Mouse (Mus musculus): ENCODE data around the gene Art2b. TPM values are rescaled to one million over a fixed set of nuclear protein-coding genes. Genes with fewer than 3 reads are reported as not detected.

The Art2b gene
- polyA plus RNA-seq, 1 experiment from 2014 or later, result not detected

GRCm38 (mm10) chr7:101535517-101535916 is 49.9 kb downstream of the Art2b start:
- no peaks in the 10 kb centered on the region for H3K9me3 ChIP-seq (ENCODE audit: control insufficient read depth, low read length)
- ATAC-seq (ENCODE audit: low FRiP score) (no peak), DNase-seq (ENCODE audit: low spot score, missing footprints) (no peak)
- H3K27ac ChIP-seq (ENCODE audit: low read depth, low read length), result no peak overlapping the region
- H3K4me2 ChIP-seq, result no peak overlapping the region
- no peak overlapping the region for H3K9ac ChIP-seq (ENCODE audit: low read length)
- H3K36me3 ChIP-seq (ENCODE audit: control insufficient read depth, insufficient read depth, low read length), result no peaks in the 10 kb centered on the region
- WGBS, result 76% methylated on average over 5 of the region's 5 CpGs
- no peaks in the 10 kb centered on the region for H3K27me3 ChIP-seq (ENCODE audit: control insufficient read depth, insufficient read depth, low read length)
- H3K4me1 ChIP-seq (ENCODE audit: control insufficient read depth, insufficient read depth, low read length), result no peaks in the 10 kb centered on the region
- no peak overlapping the region for H3K4me3 ChIP-seq (ENCODE audit: low read depth, low read length)

GRCm38 (mm10) chr7:101535102-101535501 is 50.3 kb downstream of the Art2b start:
- H3K4me2 ChIP-seq, result no peak overlapping the region
- no peaks in the 10 kb centered on the region for H3K27me3 ChIP-seq (ENCODE audit: control insufficient read depth, insufficient read depth, low read length)
- H3K4me3 ChIP-seq (ENCODE audit: low read depth, low read length), result no peak overlapping the region
- WGBS, result 83% methylated on average over 10 of the region's 10 CpGs
- ATAC-seq (ENCODE audit: low FRiP score), result no peak
- no peak overlapping the region for H3K9ac ChIP-seq (ENCODE audit: low read length)
- H3K27ac ChIP-seq (ENCODE audit: low read depth, low read length), result no peak overlapping the region
- H3K4me1 ChIP-seq (ENCODE audit: control insufficient read depth, insufficient read depth, low read length), result no peaks in the 10 kb centered on the region
- H3K36me3 ChIP-seq (ENCODE audit: control insufficient read depth, insufficient read depth, low read length), result no peaks in the 10 kb centered on the region
- DNase-seq (ENCODE audit: low spot score, missing footprints), result no peak
- H3K9me3 ChIP-seq (ENCODE audit: control insufficient read depth, low read length), result no peaks in the 10 kb centered on the region

- Histone ChIP-seq H3K4me3 (ENCODE audit: low read depth, low read length) (no peak overlapping the region), H3K4me2 (no peak overlapping the region), H3K36me3 (ENCODE audit: control insufficient read depth, insufficient read depth, low read length) (no peaks in the 10 kb centered on the region), H3K9me3 (ENCODE audit: control insufficient read depth, low read length) (no peaks in the 10 kb centered on the region), H3K4me1 (ENCODE audit: control insufficient read depth, insufficient read depth, low read length) (no peaks in the 10 kb centered on the region), H3K27ac (ENCODE audit: low read depth, low read length) (no peak overlapping the region), H3K27me3 (ENCODE audit: control insufficient read depth, insufficient read depth, low read length) (no peaks in the 10 kb centered on the region), H3K9ac (ENCODE audit: low read length) (no peak overlapping the region)
- WGBS, result 33% methylated on average over 5 of the region's 5 CpGs
- ATAC-seq (ENCODE audit: low FRiP score) (no peak), DNase-seq (ENCODE audit: low spot score, missing footprints) (no peak)
Measured at GRCm38 (mm10) chr7:101534428-101534827, 51.0 kb downstream of the Art2b start.

Other genes with a start within 250 kb of the Art2b start
- gene Arap1, start 237.5 kb downstream of the Art2b start, polyA plus RNA-seq (2014; fragmentation: Nextera tagmentation; extraction: Ambion mirVana), result 10.8 and 11.2 TPM in 2 replicates
- gene Gm45837, start 174.7 kb downstream of the Art2b start, polyA plus RNA-seq (2014; fragmentation: Nextera tagmentation; extraction: Ambion mirVana), result not detected in 2 replicates
- 11.1 and 13.0 TPM in 2 replicates for gene Pde2a, start 163.9 kb downstream of the Art2b start, polyA plus RNA-seq (2014; fragmentation: Nextera tagmentation; extraction: Ambion mirVana)
- gene Clpb, start 78.0 kb upstream of the Art2b start, polyA plus RNA-seq (2014; fragmentation: Nextera tagmentation; extraction: Ambion mirVana), result 33.6 and 38.8 TPM in 2 replicates
- 0.52 and 1.1 TPM in 2 replicates for gene Phox2a, start 232.7 kb upstream of the Art2b start, polyA plus RNA-seq (2014; fragmentation: Nextera tagmentation; extraction: Ambion mirVana)